Mouse (Mus musculus): ENCODE results near the gene Sema3b.

Gene Sema3b

DNA sequence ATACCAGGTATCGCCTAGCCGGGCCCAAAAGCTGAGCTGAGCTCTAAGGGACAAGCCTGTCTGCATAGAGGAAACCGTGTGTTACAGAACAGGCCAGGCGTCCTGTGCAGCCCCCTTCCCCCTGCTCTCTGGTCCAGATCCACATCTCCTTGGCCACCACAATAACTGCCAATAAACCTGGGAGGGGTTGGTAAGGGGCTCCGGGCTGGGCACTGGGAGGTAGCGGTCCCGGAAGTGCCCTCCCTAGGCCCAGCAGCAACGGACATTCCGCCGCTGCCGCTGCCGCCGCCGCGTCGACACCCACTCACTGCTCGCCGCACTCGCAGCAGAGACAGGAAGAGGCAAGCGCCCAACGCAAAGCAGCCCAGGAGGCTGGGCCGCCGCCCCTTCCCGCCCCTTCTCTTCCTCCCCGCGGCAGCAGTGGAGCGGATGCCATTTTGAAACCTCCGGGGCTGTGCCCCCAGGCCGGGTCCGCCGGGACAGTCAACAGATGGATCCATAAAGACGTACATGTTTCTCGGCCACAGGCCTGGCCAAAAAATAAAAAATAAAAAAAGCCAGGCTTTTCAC, 24.1 kb upstream of the Sema3b start:
- DNase-seq (ENCODE audit: extremely low read depth, low read depth, low spot score) = no peak

DNA sequence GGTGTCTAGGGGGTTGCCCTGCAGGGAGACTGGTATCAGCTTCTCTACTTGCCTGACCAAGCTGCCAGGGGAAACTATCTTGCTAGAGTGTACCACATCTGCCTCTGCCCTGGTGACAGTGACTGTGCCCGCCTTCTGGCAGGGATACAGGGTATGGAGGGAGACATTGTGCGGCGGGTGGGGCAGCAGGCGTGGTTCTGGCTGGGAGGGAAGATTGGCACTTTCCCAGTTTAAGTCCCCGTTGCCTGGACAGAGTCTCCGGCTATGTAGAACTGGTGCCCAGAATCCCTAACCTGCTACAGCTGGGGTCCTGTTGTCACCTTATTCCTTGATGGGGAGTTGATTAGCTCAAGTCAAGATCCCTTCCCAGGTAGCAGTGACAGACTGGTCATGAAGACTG, 23.4 kb upstream of the Sema3b start:
- DNase-seq (ENCODE audit: extremely low read depth, low read depth, low spot score) = no peak

DNA sequence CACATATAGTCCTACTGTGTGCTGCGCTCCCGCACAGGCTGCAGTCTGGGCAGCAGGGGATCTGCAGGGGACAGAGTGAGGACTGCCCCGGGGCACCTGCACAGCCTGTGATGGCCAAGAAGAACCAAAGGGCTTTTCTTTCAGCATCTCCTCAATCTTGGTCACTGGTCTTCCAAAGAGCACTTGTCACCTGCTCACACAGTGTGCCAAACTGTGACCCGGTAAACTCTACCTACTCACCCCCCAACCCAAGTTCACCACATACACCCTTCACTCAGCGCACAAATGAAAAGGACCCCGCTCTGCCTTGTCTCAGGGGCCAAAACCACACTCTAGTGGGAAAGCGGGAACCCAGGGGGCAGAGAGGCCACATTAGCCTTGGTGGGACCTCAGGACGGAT, 22.8 kb upstream of the Sema3b start:
- no peak for DNase-seq (ENCODE audit: extremely low read depth, low read depth, low spot score)

DNA sequence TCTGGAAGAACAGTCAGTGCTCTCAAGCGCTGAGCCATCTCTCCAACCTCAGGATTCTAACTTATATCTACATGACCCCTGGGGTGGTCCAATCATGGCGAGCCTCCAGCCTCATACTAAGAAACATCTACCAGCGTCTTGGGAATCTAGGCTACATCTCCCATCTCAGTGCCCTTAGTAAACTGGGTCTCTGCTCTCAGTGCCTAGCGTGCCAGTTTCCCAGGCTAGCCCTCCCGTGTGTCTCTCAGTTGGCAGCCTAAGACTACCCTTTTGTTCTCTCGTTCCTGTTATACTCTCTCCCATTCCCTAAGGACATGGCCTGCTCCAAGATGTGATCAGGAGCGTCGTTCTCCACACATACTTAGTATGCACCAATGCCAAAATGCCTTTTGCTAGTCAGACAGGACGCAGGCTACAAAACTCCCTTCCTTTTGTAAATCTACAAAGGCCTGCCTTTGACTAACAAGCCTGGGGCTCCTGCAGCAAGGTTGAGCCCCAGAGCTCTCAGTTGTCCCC, 22.3 kb upstream of the Sema3b start:
- DNase-seq (ENCODE audit: extremely low read depth, low read depth, low spot score) = no peak

DNA sequence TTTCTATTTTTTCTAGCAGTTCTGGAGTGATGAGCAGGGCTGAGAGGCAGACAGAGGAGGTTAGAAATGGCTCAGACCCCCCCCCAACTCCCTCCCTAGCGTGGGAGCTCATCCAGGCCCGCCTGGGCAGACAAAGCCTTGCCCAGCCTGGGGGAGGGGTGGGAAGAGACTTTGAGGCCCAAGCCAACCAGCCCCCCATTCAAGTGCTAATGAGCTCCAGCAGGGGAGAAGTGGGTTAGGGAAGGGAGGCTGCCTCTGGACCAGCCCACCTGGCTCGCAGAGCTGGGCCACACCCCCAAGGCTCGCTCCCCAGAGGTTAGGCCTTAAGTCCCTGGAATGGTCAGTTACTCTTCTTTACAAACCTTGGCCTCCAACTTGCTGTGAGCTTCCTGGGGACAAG, 21.5 kb upstream of the Sema3b start:
- no peak for DNase-seq (ENCODE audit: extremely low read depth, low read depth, low spot score)

DNA sequence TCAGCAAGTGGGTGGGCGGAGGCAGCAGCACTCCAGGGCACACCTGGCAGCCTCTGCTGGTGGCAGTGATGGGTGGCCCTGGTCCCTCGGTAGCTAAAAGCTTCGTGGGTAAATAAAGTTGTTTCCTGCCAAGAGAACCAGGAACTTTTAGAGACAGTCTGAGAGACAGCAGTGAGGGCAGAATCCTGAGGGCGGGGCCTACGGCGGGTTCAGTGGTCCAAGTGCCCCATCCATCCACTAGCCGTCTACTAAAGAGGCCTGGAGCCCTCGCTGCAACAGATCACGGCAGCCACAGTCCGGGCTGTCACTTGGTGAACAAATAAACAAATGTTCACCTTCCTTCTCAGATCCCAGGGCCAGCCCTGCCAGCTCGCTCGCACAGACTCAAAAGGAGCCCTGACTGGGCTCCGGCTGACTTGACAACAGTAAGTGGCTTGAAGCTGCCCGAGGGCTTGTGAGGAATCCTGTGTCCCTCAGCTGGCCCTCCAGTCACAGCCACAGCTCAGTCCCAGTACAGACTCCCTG, 20.9 kb upstream of the Sema3b start:
- DNase-seq (ENCODE audit: extremely low read depth, low read depth, low spot score) = no peak

DNA sequence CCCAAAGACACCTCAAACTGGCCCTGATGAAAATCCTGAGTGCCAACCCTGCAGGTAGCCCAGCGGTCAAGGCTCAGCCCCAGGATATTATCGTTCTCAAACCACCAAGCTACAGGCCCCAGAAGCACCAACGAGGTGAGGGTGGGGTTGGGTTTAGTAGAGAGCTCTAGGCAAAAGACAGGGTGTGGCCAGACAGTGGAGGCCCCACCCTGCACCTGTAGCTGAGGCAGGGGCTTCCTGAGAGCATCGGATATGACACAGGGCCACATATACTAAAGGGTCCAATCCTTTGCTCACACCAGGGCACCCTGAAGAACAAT, 20.3 kb upstream of the Sema3b start:
- no peak for DNase-seq (ENCODE audit: extremely low read depth, low read depth, low spot score)

DNA sequence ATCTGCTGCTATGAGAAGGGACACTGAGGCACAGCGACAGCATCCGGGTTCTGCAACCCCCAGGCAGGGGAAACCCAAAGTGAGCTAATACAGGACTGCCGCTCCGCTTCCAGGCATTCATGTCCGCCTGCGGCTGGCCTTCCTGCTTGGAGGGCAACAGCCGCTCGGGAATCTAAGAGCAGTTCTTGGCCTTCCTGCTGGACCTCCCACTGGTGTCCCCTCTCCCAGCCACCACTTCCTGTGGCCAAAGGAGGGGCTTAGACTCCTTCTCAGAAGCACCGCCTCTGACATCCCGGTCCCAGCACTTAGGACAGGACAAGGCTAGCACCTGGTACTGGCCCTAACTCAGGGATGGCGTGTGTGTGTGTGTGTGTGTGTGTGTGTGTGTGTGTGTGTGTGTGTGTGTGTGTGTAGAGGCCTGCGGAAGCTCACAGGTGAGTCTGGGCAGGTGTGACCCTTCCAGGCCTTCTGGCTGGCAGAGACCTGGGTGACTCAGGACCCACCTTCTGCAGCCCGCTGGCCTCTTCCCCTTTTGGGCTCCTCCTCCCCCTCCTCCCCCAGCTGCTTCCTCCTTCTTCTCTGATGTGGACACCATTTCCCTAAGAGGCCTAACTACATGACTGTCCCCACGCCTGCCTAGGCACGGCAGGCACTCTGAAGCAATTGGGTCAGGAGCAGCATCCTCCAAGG, 19.8 kb upstream of the Sema3b start:
- no peak for DNase-seq (ENCODE audit: extremely low read depth, low read depth, low spot score)

DNA sequence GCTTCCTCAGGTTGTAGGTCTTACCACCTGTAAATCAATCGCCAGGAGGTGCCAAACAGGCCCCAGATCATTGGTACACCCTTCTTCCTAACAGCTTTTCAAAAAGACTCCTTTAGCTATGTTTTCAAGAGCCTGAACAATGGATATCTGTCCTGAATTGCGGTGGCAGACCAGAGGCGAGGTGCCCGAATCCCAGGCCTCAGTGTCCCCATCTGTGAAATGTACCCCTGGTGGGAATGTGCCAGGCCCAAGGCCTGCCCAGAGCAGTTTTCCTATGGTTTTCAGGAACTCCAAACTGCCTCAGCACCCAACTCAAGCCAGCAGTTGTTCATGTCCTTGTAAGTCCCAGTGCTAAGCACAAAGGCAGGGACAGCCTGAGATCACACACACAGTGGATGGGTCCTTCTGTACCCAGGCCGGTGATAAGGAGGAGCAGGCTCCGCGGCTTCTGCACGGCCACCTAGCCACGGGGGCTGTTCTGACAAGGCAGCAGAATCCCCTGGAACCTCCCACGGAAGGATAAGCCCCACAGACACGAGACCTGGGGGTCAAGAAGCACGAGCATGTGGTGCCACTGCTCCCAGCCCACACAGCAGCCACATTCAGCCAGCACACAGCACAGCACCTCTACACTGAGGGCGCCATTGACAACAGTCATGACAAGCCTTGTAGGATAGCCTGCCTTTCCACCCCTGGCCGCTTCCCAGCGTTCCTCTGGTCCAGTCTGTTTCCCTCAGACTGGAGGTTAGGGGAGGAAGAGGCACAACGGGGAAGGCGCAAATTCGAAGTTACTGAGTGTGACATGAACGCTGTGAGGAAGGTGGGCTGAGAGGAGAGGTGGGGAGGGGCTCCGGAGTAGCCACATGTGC, 18.6 kb upstream of the Sema3b start:
- DNase-seq (ENCODE audit: extremely low read depth, low read depth, low spot score) = no peak

DNA sequence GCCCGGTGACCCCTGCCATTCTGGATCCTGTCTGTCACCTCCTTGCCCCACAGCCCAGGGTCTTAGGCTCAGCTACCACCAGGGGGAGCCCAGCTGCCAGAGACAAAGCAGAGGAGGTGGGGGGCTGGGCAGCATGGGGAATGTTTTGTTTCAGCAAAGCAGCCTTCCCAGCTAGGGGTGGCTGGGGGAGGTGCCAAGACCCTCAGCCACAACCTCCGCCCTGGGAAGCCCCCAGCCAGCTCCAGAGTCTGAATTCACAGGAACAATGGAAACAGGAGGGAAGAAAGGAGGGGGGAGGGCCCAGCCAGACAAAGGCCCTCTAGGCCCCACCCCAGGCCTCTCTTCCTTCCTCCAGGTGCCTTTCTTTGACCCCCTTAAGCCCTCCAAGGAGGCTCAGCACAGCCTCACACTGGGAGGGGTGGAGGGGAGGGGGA, 17.8 kb upstream of the Sema3b start:
- no peak for DNase-seq (ENCODE audit: extremely low read depth, low read depth, low spot score)

DNA sequence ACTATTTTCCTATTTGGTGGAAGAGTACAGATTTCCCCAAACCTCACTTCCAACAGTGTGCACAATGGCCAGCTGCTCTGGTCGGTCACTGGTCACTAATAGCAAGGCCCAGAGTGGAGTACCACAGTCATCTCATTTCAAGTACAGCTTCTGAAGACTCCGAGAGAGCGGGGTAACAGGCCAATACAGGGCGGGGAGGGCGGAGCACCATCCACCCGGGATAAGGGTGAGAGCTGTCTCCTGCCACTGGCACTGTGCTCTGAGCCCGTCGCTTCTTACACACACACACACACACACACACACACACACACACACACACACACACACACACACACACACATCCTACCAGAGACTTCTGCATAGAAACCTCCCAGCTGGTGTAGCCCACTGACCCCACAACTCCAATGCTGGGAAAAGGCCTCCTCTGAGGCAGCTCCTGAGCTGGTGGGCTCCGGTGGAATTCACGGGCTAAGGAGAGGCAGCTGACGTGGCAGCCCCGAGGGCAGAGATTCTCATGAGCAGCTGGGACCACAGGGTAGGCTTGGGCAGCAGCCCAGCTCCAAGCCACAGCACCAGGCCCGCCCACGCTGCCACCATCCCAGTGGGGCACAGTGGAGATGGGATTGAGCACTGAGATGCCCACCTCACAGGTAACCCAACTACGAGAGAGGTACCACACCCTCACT, 17.3 kb upstream of the Sema3b start:
- DNase-seq (ENCODE audit: extremely low read depth, low read depth, low spot score) = no peak

DNA sequence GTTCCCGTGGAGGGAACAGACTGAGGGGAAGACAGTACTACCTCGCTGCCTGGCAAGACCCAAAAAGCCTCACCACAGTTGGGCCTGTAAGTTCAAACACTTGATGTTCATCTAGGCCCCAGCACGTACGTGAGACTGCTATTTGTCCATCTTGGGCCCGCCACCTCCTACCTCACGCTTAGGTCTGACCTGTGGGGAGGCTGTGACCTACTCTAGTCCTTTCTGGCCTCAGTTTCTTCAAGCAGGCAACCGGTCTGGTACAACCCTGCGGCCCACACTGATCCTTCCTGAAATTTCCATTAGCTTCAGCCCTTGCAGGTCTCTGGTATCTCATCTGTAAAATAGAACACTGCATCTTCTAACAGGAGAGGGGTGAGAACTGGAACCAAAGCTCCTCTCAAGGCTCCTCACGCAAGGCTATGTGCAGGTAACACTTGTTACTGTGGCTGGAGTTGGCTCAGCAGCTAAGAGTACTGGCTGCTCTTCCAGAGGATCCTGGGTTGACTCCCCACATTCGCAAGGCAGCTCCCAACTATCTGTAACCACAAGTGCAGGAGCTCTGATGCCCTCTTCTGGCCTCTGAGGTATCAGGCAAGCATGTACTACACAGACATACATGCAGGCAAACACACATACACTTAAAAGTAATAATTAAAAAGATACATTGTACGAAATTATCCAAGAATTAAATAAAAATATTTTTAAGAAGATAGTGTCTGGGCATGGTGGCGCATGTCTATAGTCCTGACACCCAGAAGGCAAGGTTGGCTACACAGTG, 16.5 kb upstream of the Sema3b start:
- DNase-seq (ENCODE audit: extremely low read depth, low read depth, low spot score) = no peak

DNA sequence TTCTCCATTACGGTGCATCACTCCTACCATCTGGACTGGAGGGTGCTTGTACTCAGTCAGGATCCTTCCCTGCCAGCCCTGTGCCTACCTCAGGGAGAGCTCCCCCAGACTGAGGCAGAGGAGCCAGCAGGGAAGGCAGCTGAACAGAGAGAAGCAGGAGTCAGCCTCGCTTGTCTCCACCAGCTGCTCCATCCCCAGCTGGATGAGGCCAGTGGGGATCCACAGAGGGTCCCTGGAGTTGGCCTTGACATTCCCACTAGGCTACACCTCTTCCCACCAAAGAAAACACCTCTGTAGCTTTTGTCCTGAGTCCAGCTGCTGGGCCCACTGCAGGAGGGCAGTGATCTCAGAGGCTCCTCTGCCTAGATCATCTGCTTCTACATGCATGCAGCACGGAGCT, 15.9 kb upstream of the Sema3b start:
- DNase-seq (ENCODE audit: extremely low read depth, low read depth, low spot score) = no peak

DNA sequence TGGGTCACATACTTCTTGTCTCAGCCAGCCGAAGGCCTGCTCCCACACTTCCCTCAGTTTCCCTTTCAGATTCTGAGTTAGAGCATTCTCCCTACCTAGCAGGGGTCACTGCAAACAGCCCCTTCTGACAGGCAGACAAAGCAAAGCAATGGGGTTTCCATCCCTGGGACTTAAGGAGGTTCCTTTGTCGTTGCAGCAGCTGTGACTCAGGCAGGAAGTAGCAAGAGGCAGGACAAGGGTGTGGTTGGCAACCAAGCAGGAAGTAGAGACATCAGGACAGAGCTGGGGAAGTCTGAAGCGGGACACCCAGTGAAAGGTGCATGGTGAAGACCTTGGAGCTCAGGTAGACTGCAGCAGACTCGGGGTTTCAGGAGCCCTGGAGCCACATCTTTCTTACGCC, 15.5 kb upstream of the Sema3b start:
- DNase-seq (ENCODE audit: extremely low read depth, low read depth, low spot score) = no peak

DNA sequence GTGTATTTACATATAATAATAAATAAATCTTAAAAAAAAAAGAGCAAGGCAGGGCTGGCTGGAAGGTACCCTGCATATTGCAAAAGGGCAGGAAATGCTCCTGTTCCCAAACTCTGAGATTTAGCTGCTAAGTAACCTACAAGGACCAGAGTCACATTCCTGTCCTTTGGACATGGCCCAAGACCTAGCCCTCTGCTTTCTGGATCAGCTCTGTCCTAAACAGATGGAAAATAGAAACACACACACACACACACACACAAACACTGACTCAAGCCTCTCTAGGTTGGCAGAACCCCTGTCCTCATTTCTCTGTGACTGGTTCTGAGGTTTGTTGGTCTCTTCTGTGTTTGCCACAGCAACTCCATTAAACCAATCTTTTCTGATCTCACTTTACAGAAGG, 11.9 kb upstream of the Sema3b start:
- no peak for DNase-seq (ENCODE audit: extremely low read depth, low read depth, low spot score)

DNA sequence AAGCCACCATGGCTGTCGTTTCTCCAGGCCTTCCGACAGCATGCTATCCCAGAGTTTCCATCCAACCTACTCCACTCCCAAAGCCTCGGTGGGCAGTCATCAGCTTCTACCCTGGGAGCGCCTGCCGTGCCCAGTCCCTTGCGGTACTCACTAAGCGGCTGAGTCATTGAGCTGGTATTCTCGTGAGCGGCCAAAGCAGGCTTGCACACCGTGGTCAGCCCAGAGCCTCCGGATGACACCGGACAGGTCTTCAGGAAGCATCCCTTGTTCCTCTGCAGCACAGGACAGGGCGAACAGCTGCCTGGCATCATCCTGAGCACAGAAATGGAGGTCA, 10.5 kb upstream of the Sema3b start:
- no peak for DNase-seq (ENCODE audit: extremely low read depth, low read depth, low spot score)

DNA sequence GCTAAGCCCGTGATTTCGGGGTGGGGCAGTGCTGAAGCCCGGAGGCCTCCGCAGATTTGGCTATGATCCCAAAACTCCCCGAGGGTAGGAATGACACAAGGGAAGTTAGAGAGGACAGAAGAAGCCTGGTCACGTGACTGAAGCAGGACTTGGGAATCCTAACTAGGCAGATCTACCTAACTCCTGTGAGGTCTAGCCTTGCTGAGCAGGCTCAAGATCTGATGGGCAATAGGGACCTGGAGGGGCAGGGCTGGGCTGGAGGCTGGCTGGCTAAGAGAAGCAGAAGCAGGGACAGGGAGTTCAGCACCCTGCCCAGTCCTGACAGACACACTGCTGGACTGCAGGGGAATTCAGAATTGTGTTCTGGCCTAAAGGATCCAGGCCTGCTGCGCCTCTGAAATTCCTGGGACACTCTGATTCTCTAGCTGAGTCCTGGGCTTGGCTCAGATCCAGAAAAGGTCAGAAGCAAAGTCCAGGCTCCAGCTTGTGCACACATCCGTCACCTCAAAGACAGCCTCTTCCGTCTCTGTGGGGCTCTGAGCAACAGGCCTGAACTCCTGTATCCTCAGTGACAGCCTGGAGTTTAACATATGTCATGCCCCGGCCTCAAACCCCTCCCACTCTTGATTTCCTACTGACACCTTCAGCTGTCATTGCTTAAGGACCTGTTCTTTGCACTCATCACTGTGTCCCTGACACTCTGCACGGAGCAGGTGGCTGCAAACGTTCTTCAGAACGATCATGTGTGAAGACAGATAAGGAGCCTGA, 9.9 kb upstream of the Sema3b start:
- DNase-seq (ENCODE audit: extremely low read depth, low read depth, low spot score) = no peak

DNA sequence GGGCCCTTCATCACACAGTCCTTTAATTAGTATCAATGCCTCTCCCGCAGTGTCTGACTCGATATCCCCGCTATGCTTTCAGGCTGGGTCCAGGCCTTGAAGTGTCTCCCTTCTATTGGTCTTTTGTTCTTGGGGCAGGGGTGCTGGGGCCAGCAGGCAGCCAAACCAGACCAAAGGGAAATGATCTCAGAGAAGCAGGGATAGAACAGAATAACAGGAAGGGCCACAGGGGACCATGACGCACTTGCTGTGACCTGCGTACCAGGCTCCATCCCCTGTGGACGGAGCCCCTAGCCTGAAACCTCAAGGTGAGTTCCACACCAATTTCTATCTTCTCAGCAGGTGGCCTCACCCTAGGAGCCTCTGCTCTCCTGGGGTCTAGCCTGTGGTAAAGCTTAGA, 9.1 kb upstream of the Sema3b start:
- no peak for DNase-seq (ENCODE audit: extremely low read depth, low read depth, low spot score)

DNA sequence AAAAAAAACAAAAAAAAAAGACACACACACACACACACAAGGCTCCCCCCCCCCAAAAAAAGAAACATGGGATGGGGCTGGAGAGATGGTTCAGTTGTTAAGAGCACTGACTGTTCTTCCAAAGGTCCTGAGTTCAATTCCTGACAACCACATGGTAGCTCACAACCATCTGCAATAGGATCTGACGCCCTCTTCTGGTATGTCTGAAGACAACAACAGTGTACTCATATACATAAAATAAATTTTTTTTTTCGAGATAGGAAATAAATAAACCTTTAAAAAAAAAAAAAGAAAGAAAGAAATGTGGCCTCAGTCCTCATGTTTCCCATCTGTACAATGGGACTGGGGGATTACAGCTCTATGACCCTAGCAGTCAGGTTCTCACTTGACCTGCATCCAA, 8.4 kb upstream of the Sema3b start:
- DNase-seq (ENCODE audit: extremely low read depth, low read depth, low spot score) = no peak

DNA sequence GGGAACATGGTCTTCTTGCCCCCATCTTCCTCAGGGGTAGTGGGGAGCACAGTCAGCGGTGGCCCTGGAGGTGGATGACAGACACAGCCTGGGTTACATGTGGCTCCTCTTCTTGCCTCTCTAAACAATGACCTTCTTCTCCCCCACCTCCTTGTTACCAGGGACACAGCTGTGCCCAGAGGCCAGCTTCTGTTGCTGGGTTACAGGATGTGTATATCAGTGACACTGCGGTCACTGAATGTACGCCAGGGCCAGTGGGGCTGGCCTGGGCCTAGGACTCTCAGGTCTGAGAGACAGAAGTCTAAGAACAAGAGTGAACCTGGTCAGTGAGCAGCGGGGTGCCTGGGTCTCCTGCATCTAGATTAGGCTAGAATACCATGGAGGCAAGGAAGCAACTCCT, 6.0 kb upstream of the Sema3b start:
- DNase-seq (ENCODE audit: extremely low read depth, low read depth, low spot score) = no peak
